In genomic region chr6:72076512-72076911, GRCm38 (mm10) we compare ENCODE assay signal across 29 mouse cellular contexts. TPM values are rescaled to one million over a fixed set of nuclear protein-coding genes. Genes with fewer than 3 reads are reported as not detected.
A peak's percentile ranks its signal among the peaks of the same experiment; 100 is the strongest.
DNase-seq lines count a peak whose midpoint lies in the region; ATAC-seq and TF ChIP-seq lines count a peak whose summit lies in the region.
"Had no signal": no experiment of that assay in that cellular context is flagged by ENCODE, and none has a peak within 500 bp of the region (broad histone marks: within the 10 kb centered on the region; RNA-seq: fewer than 3 reads in every experiment).

No protein-coding gene starts in this region.

- H3K4me3 ChIP-seq in embryonic facial prominence, embryonic 14.5 days (ENCODE audit: low read depth, low read length) = no peak overlapping the region
- H3K4me3 ChIP-seq in embryonic facial prominence, embryonic 10.5 days = no peak overlapping the region
- H3K4me3 ChIP-seq in heart, postnatal 0 days (ENCODE audit: low read depth, low read length) = no peak overlapping the region
- no peak overlapping the region for H3K4me3 ChIP-seq in lung, adult 2 months (replicated peaks; ENCODE audit: extremely low read depth, low read depth, low read length)
- H3K4me3 ChIP-seq: embryonic facial prominence, embryonic 12.5 days; erythroblast, embryonic 14.5 days; forebrain, embryonic 12.5 days; heart, embryonic 12.5 days; kidney, embryonic 15.5 days; layer of hippocampus, adult 2 months; liver, embryonic 15.5 days; lung, embryonic 15.5 days; stomach, embryonic 15.5 days had no signal

- TF ChIP-seq POLR2A in lung, adult 2 months (IDR thresholded peaks at IDR 0.05; ENCODE audit: borderline replicate concordance, extremely low read depth, low read depth, low read length) = no peak

- ATAC-seq in embryonic facial prominence, embryonic 14.5 days (ENCODE audit: low read depth) = peak; percentile 71
- ATAC-seq in heart, postnatal 0 days (ENCODE audit: insufficient read depth, low read depth) = peak; percentile 60
- ATAC-seq: hindbrain, embryonic 16.5 days had no signal

- no peaks in the 10 kb centered on the region for H3K4me1 ChIP-seq in embryonic facial prominence, embryonic 14.5 days (ENCODE audit: control insufficient read depth, insufficient read depth, low read length)
- H3K4me1 ChIP-seq in embryonic facial prominence, embryonic 10.5 days = no peaks in the 10 kb centered on the region
- peaks cover 3% of the 10 kb centered on the region; the same call in 1 of the 2 replicates for H3K4me1 ChIP-seq in heart, postnatal 0 days (ENCODE audit: control insufficient read depth, insufficient read depth)
- no peaks in the 10 kb centered on the region for H3K4me1 ChIP-seq in lung, adult 2 months (ENCODE audit: control insufficient read depth, insufficient read depth, low read length)
- H3K4me1 ChIP-seq: embryonic facial prominence, embryonic 12.5 days; forebrain, embryonic 12.5 days; heart, embryonic 12.5 days; liver, embryonic 15.5 days; lung, embryonic 15.5 days; stomach, embryonic 15.5 days had no signal

- no peaks in the 10 kb centered on the region for H3K36me3 ChIP-seq in embryonic facial prominence, embryonic 14.5 days (ENCODE audit: control insufficient read depth, insufficient read depth, low read length)
- no peaks in the 10 kb centered on the region for H3K36me3 ChIP-seq in embryonic facial prominence, embryonic 10.5 days (replicated peaks)
- H3K36me3 ChIP-seq in heart, postnatal 0 days (replicated peaks; ENCODE audit: control insufficient read depth, insufficient read depth, low read length) = no peaks in the 10 kb centered on the region
- H3K36me3 ChIP-seq: embryonic facial prominence, embryonic 12.5 days; forebrain, embryonic 12.5 days; heart, embryonic 12.5 days; kidney, embryonic 15.5 days; liver, embryonic 15.5 days; lung, embryonic 15.5 days; stomach, embryonic 15.5 days had no signal

- peak; percentile 59 for DNase-seq in embryonic facial prominence, embryonic 14.5 days (ENCODE audit: low spot score)
- DNase-seq in embryonic facial prominence, embryonic 10.5 days (ENCODE audit: low spot score) = no peak
- DNase-seq in heart, postnatal 0 days (ENCODE audit: low spot score) = peak; percentile 7
- DNase-seq in heart, adult 9 months (ENCODE audit: low spot score in 2 of 2) = no peak
- DNase-seq in lung, postnatal 10 days = peak; percentile 24
- DNase-seq in lung, adult 2 months = no peak
- DNase-seq in cerebellum, postnatal 36 days = no peak
- DNase-seq: adrenal gland, adult 8-10 months; cerebellum, adult 8-10 months; cerebellum, postnatal 25 days; heart, postnatal 14 days; kidney, adult 18-20 months; kidney, postnatal 36 days; left cerebral cortex, postnatal 4 days; midbrain, embryonic 14.5 days; right cerebral cortex, postnatal 14 days; thymus, postnatal 14 days had no signal

- no peak overlapping the region for H3K9ac ChIP-seq in embryonic facial prominence, embryonic 14.5 days (ENCODE audit: low read depth, low read length)
- H3K9ac ChIP-seq in heart, postnatal 0 days (replicated peaks; ENCODE audit: low read depth, low read length) = no peak overlapping the region
- H3K9ac ChIP-seq: embryonic facial prominence, embryonic 12.5 days; forebrain, embryonic 12.5 days; heart, embryonic 12.5 days; kidney, embryonic 15.5 days; liver, embryonic 15.5 days; lung, embryonic 15.5 days; stomach, embryonic 15.5 days had no signal

- TF ChIP-seq EP300 in heart, postnatal 0 days (IDR thresholded peaks at IDR 0.05; ENCODE audit: low read depth) = no peak

- TF ChIP-seq CTCF in heart, postnatal 0 days (IDR thresholded peaks at IDR 0.05; ENCODE audit: low read depth) = no peak
- TF ChIP-seq CTCF in lung, adult 2 months (IDR thresholded peaks at IDR 0.05; ENCODE audit: insufficient read depth, low read length) = no peak

- peak overlapping the region; percentile 24; the same call in 1 of the 2 replicates for H3K27ac ChIP-seq in embryonic facial prominence, embryonic 14.5 days (replicated peaks; ENCODE audit: low read depth, low read length)
- no peak overlapping the region for H3K27ac ChIP-seq in embryonic facial prominence, embryonic 10.5 days (replicated peaks)
- H3K27ac ChIP-seq in heart, postnatal 0 days (ENCODE audit: low read depth) = no peak overlapping the region
- H3K27ac ChIP-seq: embryonic facial prominence, embryonic 12.5 days; forebrain, embryonic 12.5 days; kidney, embryonic 15.5 days; layer of hippocampus, adult 2 months; liver, embryonic 15.5 days; lung, embryonic 15.5 days; macrophage; stomach, embryonic 15.5 days had no signal

- H3K4me2 ChIP-seq in embryonic facial prominence, embryonic 14.5 days (ENCODE audit: low read depth, low read length) = no peak overlapping the region
- H3K4me2 ChIP-seq in heart, postnatal 0 days (ENCODE audit: low read depth, low read length) = no peak overlapping the region
- H3K4me2 ChIP-seq: embryonic facial prominence, embryonic 12.5 days; forebrain, embryonic 12.5 days; heart, embryonic 12.5 days; kidney, embryonic 15.5 days; liver, embryonic 15.5 days; lung, embryonic 15.5 days; stomach, embryonic 15.5 days had no signal

- WGBS in embryonic facial prominence, embryonic 14.5 days = 46% methylated on average over 9 of the region's 9 CpGs
- 83% methylated on average over 9 of the region's 9 CpGs for WGBS in embryonic facial prominence, embryonic 10.5 days
- WGBS in heart, postnatal 0 days = 35% methylated on average over 9 of the region's 9 CpGs
- WGBS in lung, adult 2 months = 66% methylated on average over 9 of the region's 9 CpGs

- no peaks in the 10 kb centered on the region for H3K27me3 ChIP-seq in embryonic facial prominence, embryonic 14.5 days (replicated peaks; ENCODE audit: control insufficient read depth, insufficient read depth, low read length)
- no peaks in the 10 kb centered on the region for H3K27me3 ChIP-seq in embryonic facial prominence, embryonic 10.5 days (replicated peaks; ENCODE audit: low read depth, poor library complexity, severe bottlenecking)
- no peaks in the 10 kb centered on the region for H3K27me3 ChIP-seq in heart, postnatal 0 days (ENCODE audit: control insufficient read depth, insufficient read depth, low read length)
- H3K27me3 ChIP-seq: CH12.LX; embryonic facial prominence, embryonic 12.5 days; forebrain, embryonic 12.5 days; heart, embryonic 12.5 days; kidney, embryonic 15.5 days; lung, embryonic 15.5 days; stomach, embryonic 15.5 days had no signal

- no peaks in the 10 kb centered on the region for H3K9me3 ChIP-seq in embryonic facial prominence, embryonic 14.5 days (ENCODE audit: control insufficient read depth, low read length)
- peaks cover 9% of the 10 kb centered on the region for H3K9me3 ChIP-seq in embryonic facial prominence, embryonic 10.5 days
- peaks cover 2% of the 10 kb centered on the region; the same call in 1 of the 2 replicates for H3K9me3 ChIP-seq in heart, postnatal 0 days (replicated peaks; ENCODE audit: control insufficient read depth, low read length)
- H3K9me3 ChIP-seq: embryonic facial prominence, embryonic 12.5 days; forebrain, embryonic 12.5 days; kidney, embryonic 15.5 days; lung, embryonic 15.5 days; stomach, embryonic 15.5 days had no signal

RNA-seq across cellular contexts. Expression of gene St3gal5, which starts 20.9 kb away (rescaled TPM):
- polyA plus RNA-seq in embryonic facial prominence, embryonic 14.5 days (2014; fragmentation: Nextera tagmentation; extraction: Ambion mirVana) = 31.3 and 33.6 TPM in 2 replicates
- polyA plus RNA-seq in embryonic facial prominence, embryonic 10.5 days (2016; fragmentation: Nextera tagmentation; extraction: Ambion mirVana) = 32.2 and 32.6 TPM in 2 replicates
- total RNA-seq in heart, postnatal 0 days (2014; rRNA removed; ENCODE audit: low replicate concordance) = 6.3 and 13.0 TPM in 2 replicates
- 24.7 and 25.3 TPM in 2 replicates for polyA plus RNA-seq in heart, postnatal 0 days (2015; fragmentation: Nextera tagmentation; extraction: Ambion mirVana)
- polyA plus RNA-seq in lung, adult 2 months (2012; rRNA removed) = 26.7 and 28.3 TPM in 2 replicates

Comparison
In these comparisons a context has a peak if more than half of its experiments do, and no peak if none do; other contexts are left out.
1. DNase-seq: peak in embryonic facial prominence, embryonic 14.5 days (single experiment), heart, postnatal 0 days (single experiment) and lung, postnatal 10 days (single experiment); none in embryonic facial prominence, embryonic 10.5 days (single experiment), heart, adult 9 months (0 of 2), lung, adult 2 months (single experiment) and cerebellum, postnatal 36 days (0 of 2).